Mouse (Mus musculus): ENCODE results near the gene Tmem39a. TPM values are rescaled to one million over a fixed set of nuclear protein-coding genes. Genes with fewer than 3 reads are reported as not detected.

Gene Tmem39a
- total RNA-seq (2021) = 10 to 100 TPM; 57.2 to 60.1 TPM
- long read RNA-seq, experiment 1, transcript Tmem39a-201 (9 exons, 2,871 nt) = major isoform, 19 of 25 reads
- long read RNA-seq, experiment 1, partial matches to known transcripts = 3 of 25 reads
- long read RNA-seq, experiment 1, other reads (novel, unspliced or antisense) = 3 of 25 reads
- long read RNA-seq, experiment 2, transcript Tmem39a-201 (9 exons, 2,871 nt) = major isoform, 6 of 16 reads
- long read RNA-seq, experiment 2, partial matches to known transcripts = 4 of 16 reads
- long read RNA-seq, experiment 2, other reads (novel, unspliced or antisense) = 5 of 16 reads

GRCm38 (mm10) chr16:38558221-38558748, at the start of gene Tmem39a:
Tmem39a (plus strand) TSS chr16:38558698.
- no peak for DNase-seq

GRCm38 (mm10) chr16:38510846-38511245, 47.7 kb upstream of the Tmem39a start:
- no peak for DNase-seq

GRCm38 (mm10) chr16:38519140-38519539, 39.4 kb upstream of the Tmem39a start:
- DNase-seq = no peak

- no peak for DNase-seq
Measured at GRCm38 (mm10) chr16:38521211-38521987, 37.1 kb upstream of the Tmem39a start.

GRCm38 (mm10) chr16:38522129-38523084, 36.1 kb upstream of the Tmem39a start, which contains the start of gene Timmdc1:
Timmdc1 (minus strand) TSS chr16:38522663.
- peak; percentile 97 for DNase-seq

GRCm38 (mm10) chr16:38526264-38526663, 32.2 kb upstream of the Tmem39a start:
- DNase-seq = no peak

- DNase-seq = peak; percentile 83
Measured at GRCm38 (mm10) chr16:38536544-38537146, 21.9 kb upstream of the Tmem39a start.

GRCm38 (mm10) chr16:38538716-38539380, 19.6 kb upstream of the Tmem39a start:
- DNase-seq = no peak

GRCm38 (mm10) chr16:38548000-38548399, 10.5 kb upstream of the Tmem39a start:
- DNase-seq = no peak

GRCm38 (mm10) chr16:38549479-38550396, 8.8 kb upstream of the Tmem39a start, which contains the start of gene Poglut1:
Poglut1 (minus strand) TSS chr16:38550258.
- peak; percentile 88 for DNase-seq

GRCm38 (mm10) chr16:38555988-38556387, 2.5 kb upstream of the Tmem39a start:
- DNase-seq = no peak

GRCm38 (mm10) chr16:38562131-38562967, 3.9 kb downstream of the Tmem39a start:
- peak; percentile 98 for DNase-seq

GRCm38 (mm10) chr16:38562968-38563327, 4.5 kb downstream of the Tmem39a start:
- DNase-seq = no peak

- no peak for DNase-seq
Measured at GRCm38 (mm10) chr16:38563516-38563915, 5.0 kb downstream of the Tmem39a start.

GRCm38 (mm10) chr16:38568192-38568591, 9.7 kb downstream of the Tmem39a start:
- DNase-seq = no peak

GRCm38 (mm10) chr16:38571481-38571880, 13.0 kb downstream of the Tmem39a start:
- DNase-seq = no peak

GRCm38 (mm10) chr16:38584761-38585160, 26.3 kb downstream of the Tmem39a start:
- DNase-seq = no peak

- DNase-seq = no peak
Measured at GRCm38 (mm10) chr16:38585186-38585585, 26.7 kb downstream of the Tmem39a start.

GRCm38 (mm10) chr16:38587163-38587562, 28.7 kb downstream of the Tmem39a start:
- no peak for DNase-seq

All from adrenal gland, postnatal 10 days (tissue).